Mouse (Mus musculus): ENCODE data around the gene Olfr1020. TPM values are rescaled to one million over a fixed set of nuclear protein-coding genes. Genes with fewer than 3 reads are reported as not detected.

The Olfr1020 gene
- not detected for total RNA-seq (2018; cell fraction: chromatin; rRNA removed)
- total RNA-seq (2018; cell fraction: cytosol; rRNA removed), result not detected
- total RNA-seq (2018; cell fraction: nucleus; rRNA removed), result not detected
- polyA plus RNA-seq (2018), result not detected in 3 replicates

- 79% methylated on average over 1 of the region's 1 CpGs for WGBS (ENCODE audit: missing documents)
- no peak within 1 kb of the TSS for H3K27ac ChIP-seq
- no peaks in the 10 kb centered on the region for H3K36me3 ChIP-seq (ENCODE audit: inconsistent target)
- no peaks in the 10 kb centered on the region for H3K79me2 ChIP-seq (ENCODE audit: inconsistent target)
- H3K4me3 ChIP-seq (ENCODE audit: inconsistent target), result no peak within 1 kb of the TSS
Observed at GRCm38 (mm10) chr2:85846730-85847129, at the start of gene Olfr1020. TSS of gene Olfr1020 (plus strand) at chr2:85847030.

GRCm38 (mm10) chr2:85802444-85802843, 44.4 kb upstream of the Olfr1020 start, which contains the start of gene Olfr1016:
TSS of gene Olfr1016 (minus strand) at chr2:85802544.
- Histone ChIP-seq H3K79me2 (ENCODE audit: inconsistent target) (no peaks in the 10 kb centered on the region), H3K4me3 (ENCODE audit: inconsistent target) (no peak within 1 kb of the TSS), H3K27ac (no peak within 1 kb of the TSS), H3K36me3 (ENCODE audit: inconsistent target) (no peaks in the 10 kb centered on the region)
- 87% methylated on average over 2 of the region's 2 CpGs for WGBS (ENCODE audit: missing documents)

- Histone ChIP-seq H3K36me3 (ENCODE audit: inconsistent target) (no peaks in the 10 kb centered on the region), H3K4me3 (ENCODE audit: inconsistent target) (no peak overlapping the region), H3K27ac (no peak overlapping the region), H3K79me2 (ENCODE audit: inconsistent target) (no peaks in the 10 kb centered on the region)
- 90% methylated on average over 4 of the region's 4 CpGs for WGBS (ENCODE audit: missing documents)
Observed at GRCm38 (mm10) chr2:85804501-85804900, 42.3 kb upstream of the Olfr1020 start.

GRCm38 (mm10) chr2:85818179-85818578, 28.7 kb upstream of the Olfr1020 start, which contains the start of gene Olfr1018:
TSS of gene Olfr1018 (plus strand) at chr2:85818479.
- Histone ChIP-seq H3K4me3 (ENCODE audit: inconsistent target) (no peak within 1 kb of the TSS), H3K79me2 (ENCODE audit: inconsistent target) (no peaks in the 10 kb centered on the region), H3K27ac (no peak within 1 kb of the TSS), H3K36me3 (ENCODE audit: inconsistent target) (no peaks in the 10 kb centered on the region)

- H3K79me2 ChIP-seq (ENCODE audit: inconsistent target), result no peaks in the 10 kb centered on the region
- no peak within 1 kb of the TSS for H3K27ac ChIP-seq
- H3K36me3 ChIP-seq (ENCODE audit: inconsistent target), result no peaks in the 10 kb centered on the region
- no peak within 1 kb of the TSS for H3K4me3 ChIP-seq (ENCODE audit: inconsistent target)
Observed at GRCm38 (mm10) chr2:85845383-85845782, 1.4 kb upstream of the Olfr1020 start, which contains the start of gene Olfr1019. TSS of gene Olfr1019 (minus strand) at chr2:85845483.

- no peak within 1 kb of the TSS for H3K27ac ChIP-seq
- no peaks in the 10 kb centered on the region for H3K79me2 ChIP-seq (ENCODE audit: inconsistent target)
- no peak within 1 kb of the TSS for H3K4me3 ChIP-seq (ENCODE audit: inconsistent target)
- no peaks in the 10 kb centered on the region for H3K36me3 ChIP-seq (ENCODE audit: inconsistent target)
- 54% methylated on average over 2 of the region's 2 CpGs for WGBS (ENCODE audit: missing documents)
Observed at GRCm38 (mm10) chr2:85868294-85868693, 21.5 kb downstream of the Olfr1020 start, which contains the start of gene Olfr1022. TSS of gene Olfr1022 (plus strand) at chr2:85868594.

- no peak within 1 kb of the TSS for H3K4me3 ChIP-seq (ENCODE audit: inconsistent target)
- no peaks in the 10 kb centered on the region for H3K79me2 ChIP-seq (ENCODE audit: inconsistent target)
- no peak within 1 kb of the TSS for H3K27ac ChIP-seq
- no peaks in the 10 kb centered on the region for H3K36me3 ChIP-seq (ENCODE audit: inconsistent target)
- 78% methylated on average over 2 of the region's 2 CpGs for WGBS (ENCODE audit: missing documents)
Observed at GRCm38 (mm10) chr2:85885340-85885739, 38.5 kb downstream of the Olfr1020 start, which contains the start of gene Olfr1023. TSS of gene Olfr1023 (plus strand) at chr2:85885640.

Other genes with a start within 250 kb of the Olfr1020 start
- gene Olfr1000, start 235.1 kb upstream of the Olfr1020 start, polyA plus RNA-seq (2018), result not detected in 3 replicates
- not detected in 3 replicates for gene Olfr1002, start 196.3 kb upstream of the Olfr1020 start, polyA plus RNA-seq (2018)
- not detected in 3 replicates for gene Olfr154, start 182.6 kb upstream of the Olfr1020 start, polyA plus RNA-seq (2018)
- gene Olfr1006, start 168.3 kb upstream of the Olfr1020 start, polyA plus RNA-seq (2018), result not detected in 3 replicates
- gene Olfr1008, start 157.6 kb upstream of the Olfr1020 start, polyA plus RNA-seq (2018), result not detected in 3 replicates
- not detected in 3 replicates for gene Olfr1009, start 131.6 kb upstream of the Olfr1020 start, polyA plus RNA-seq (2018)
- gene Olfr1012, start 84.3 kb upstream of the Olfr1020 start, polyA plus RNA-seq (2018), result not detected in 3 replicates
- not detected in 3 replicates for gene Olfr1013, start 79.9 kb upstream of the Olfr1020 start, polyA plus RNA-seq (2018)
- not detected in 3 replicates for gene Olfr1014, start 74.3 kb upstream of the Olfr1020 start, polyA plus RNA-seq (2018)
- gene Olfr1015, start 65.0 kb upstream of the Olfr1020 start, polyA plus RNA-seq (2018), result not detected in 3 replicates
- gene Olfr1016, start 44.5 kb upstream of the Olfr1020 start, polyA plus RNA-seq (2018), result not detected in 3 replicates
- gene Olfr1018, start 28.6 kb upstream of the Olfr1020 start, polyA plus RNA-seq (2018), result not detected in 3 replicates
- not detected in 3 replicates for gene Olfr1019, start 1.5 kb upstream of the Olfr1020 start, polyA plus RNA-seq (2018)
- gene Olfr1022, start 21.6 kb downstream of the Olfr1020 start, polyA plus RNA-seq (2018), result not detected in 3 replicates
- not detected in 3 replicates for gene Olfr1023, start 38.6 kb downstream of the Olfr1020 start, polyA plus RNA-seq (2018)
- not detected in 3 replicates for gene Olfr1024, start 58.0 kb downstream of the Olfr1020 start, polyA plus RNA-seq (2018)
- gene Olfr1025-ps1, start 68.2 kb downstream of the Olfr1020 start, polyA plus RNA-seq (2018), result not detected in 3 replicates
- not detected in 3 replicates for gene Olfr1026, start 74.5 kb downstream of the Olfr1020 start, polyA plus RNA-seq (2018)
- gene Olfr1028, start 103.4 kb downstream of the Olfr1020 start, polyA plus RNA-seq (2018), result not detected in 3 replicates
- not detected in 3 replicates for gene Olfr1029, start 126.9 kb downstream of the Olfr1020 start, polyA plus RNA-seq (2018)
- gene Olfr1030, start 132.2 kb downstream of the Olfr1020 start, polyA plus RNA-seq (2018), result not detected in 3 replicates
- not detected in 3 replicates for gene Olfr1031, start 143.3 kb downstream of the Olfr1020 start, polyA plus RNA-seq (2018)
- gene Olfr1032, start 158.5 kb downstream of the Olfr1020 start, polyA plus RNA-seq (2018), result not detected in 3 replicates
- gene Olfr1033, start 173.6 kb downstream of the Olfr1020 start, polyA plus RNA-seq (2018), result 0.22 TPM in 1 of 3 replicates, not detected in the others
- gene Olfr1034, start 198.8 kb downstream of the Olfr1020 start, polyA plus RNA-seq (2018), result not detected in 3 replicates
- not detected in 3 replicates for gene Olfr1036, start 227.0 kb downstream of the Olfr1020 start, polyA plus RNA-seq (2018)
- not detected in 3 replicates for gene Olfr1037, start 240.4 kb downstream of the Olfr1020 start, polyA plus RNA-seq (2018)